Mouse (Mus musculus): Measurements from ENCODE around the gene Higd1c. TPM values are rescaled to one million over a fixed set of nuclear protein-coding genes. Genes with fewer than 3 reads are reported as not detected.
"Not testable (repeated sequence)": the region's sequence is repeated elsewhere in the genome, so short reads cannot be mapped to it uniquely, and the experiment has no call there.

Gene Higd1c
- polyA plus RNA-seq, 1 experiment from 2014 or later: not detected

DNA sequence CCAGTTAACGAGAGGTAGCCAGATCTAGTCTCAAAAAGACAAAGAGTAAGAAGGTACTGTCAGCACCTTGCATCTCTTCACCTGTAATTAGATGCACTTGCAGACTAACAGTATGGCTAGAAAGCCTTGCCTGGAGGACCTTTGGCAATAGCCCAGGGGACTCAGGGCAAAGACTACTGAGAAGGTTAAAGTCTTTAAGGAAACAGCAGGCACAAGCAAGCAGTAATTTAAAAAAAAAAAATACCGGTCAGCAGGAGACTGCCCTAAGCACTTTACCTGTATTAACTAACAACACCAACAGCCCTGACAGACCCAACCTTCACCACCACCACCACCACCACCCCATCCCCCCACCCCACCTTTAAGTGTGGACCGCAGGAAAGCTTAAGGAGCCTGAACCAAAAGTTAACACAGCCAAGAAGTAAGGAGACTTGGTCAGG is 57.4 kb downstream of the Higd1c start, which contains the start of gene Gm5475:
Gene Gm5475, plus strand, starts transcription at position 390 of the 440 bp plus-strand sequence.
- Histone ChIP-seq H3K4me2 (ENCODE audit: low read depth) (peak within 1 kb of the TSS; percentile 92), H3K4me1 (ENCODE audit: control insufficient read depth, insufficient read depth, low read length) (peaks cover 10% of the 10 kb centered on the region; the same call in 1 of the 2 replicates), H3K4me3 (ENCODE audit: low read depth, low read length) (peak within 1 kb of the TSS; percentile 98), H3K27me3 (ENCODE audit: control insufficient read depth, insufficient read depth, low read length) (peaks cover 17% of the 10 kb centered on the region), H3K9ac (ENCODE audit: low read length) (peak within 1 kb of the TSS; percentile 91), H3K27ac (ENCODE audit: low read depth, low read length) (0 out of 2 replicates have a peak within 1 kb of the TSS, but pooled peaks have one; percentile 10)
- 32% methylated on average over 3 of the region's 3 CpGs for WGBS
- not testable (repeated sequence) for H3K9me3 ChIP-seq (ENCODE audit: control insufficient read depth, low read length); ATAC-seq (ENCODE audit: insufficient read depth, low FRiP score, low TSS enrichment); H3K36me3 ChIP-seq (ENCODE audit: control insufficient read depth, insufficient read depth, low read length); DNase-seq (ENCODE audit: low spot score)

DNA sequence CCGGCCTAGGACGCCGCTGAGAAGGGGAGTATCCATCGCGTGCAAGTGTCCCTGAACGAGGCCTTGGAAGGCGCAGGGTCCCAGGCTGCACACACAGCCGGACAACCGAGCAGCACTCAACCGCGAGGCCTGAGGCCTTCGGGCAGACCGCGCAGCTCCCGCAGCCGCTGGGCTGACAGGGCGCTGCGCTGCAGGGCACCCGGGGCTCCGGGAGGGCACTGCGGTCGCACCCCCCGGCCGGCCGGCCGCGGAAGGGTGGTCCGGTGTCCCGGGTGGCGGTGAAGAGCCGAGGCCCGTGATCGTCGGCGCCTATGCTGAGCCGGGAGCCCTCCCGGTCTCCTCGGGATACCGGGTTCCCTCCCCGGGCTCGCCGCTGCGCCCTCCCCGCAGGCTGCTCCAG is 58.1 kb downstream of the Higd1c start:
- no peak for DNase-seq (ENCODE audit: low spot score)
- no peaks in the 10 kb centered on the region for H3K9me3 ChIP-seq (ENCODE audit: control insufficient read depth, low read length)

DNA sequence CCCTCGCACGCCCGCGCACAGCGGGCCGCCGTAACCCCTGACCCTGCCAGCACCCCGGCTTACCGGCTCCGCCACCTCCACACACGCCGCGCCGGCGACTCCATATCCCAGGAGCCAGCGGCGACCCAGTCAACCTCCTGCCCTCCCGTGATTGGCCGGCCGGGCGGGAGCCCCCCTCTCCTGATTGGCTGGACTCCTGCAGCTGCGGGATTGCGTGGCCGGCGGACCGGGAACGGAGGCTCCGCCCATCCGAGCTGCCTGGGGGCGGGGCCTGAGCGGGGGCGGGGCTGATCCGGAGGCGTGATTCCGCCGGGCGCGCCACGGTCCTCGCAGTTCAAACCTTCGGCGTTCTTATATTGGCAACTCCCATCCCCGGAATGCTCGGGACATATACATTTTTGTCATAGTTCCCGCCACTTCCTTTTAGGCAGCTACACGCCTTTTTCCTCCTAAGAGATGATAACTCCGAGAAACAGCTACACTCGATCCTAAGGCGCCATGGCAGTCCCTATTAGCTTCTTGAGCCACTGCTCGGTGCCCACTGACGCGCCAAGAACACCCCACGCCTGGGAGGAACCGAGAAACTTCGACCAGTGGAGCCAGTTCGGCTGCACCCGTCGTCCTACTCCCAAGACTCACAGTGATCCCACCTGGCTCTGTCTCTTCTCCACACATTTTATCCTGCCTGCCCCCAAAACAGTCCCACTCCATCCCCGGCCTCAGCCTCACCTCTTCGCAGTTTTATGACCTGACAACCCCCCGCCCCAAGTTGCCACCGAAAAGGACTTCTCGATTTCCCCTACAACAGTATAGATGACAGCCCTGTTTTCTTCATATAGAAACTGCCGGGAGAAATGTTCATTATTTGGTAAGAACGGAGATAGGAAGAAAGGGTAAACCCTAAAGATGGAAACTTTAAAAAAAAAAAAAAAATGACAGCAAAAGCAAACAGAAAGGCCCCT is 58.8 kb downstream of the Higd1c start:
- peak; percentile 98 for ATAC-seq (ENCODE audit: insufficient read depth, low FRiP score, low TSS enrichment)

More for the DNA sequence above, 58.1 kb downstream of the Higd1c start:
- peak overlapping the region; percentile 84 for H3K4me2 ChIP-seq (ENCODE audit: low read depth)
- H3K27me3 ChIP-seq (ENCODE audit: control insufficient read depth, insufficient read depth, low read length): peaks cover 17% of the 10 kb centered on the region
- H3K9ac ChIP-seq (ENCODE audit: low read length): peak overlapping the region; percentile 91
- no peaks in the 10 kb centered on the region for H3K36me3 ChIP-seq (ENCODE audit: control insufficient read depth, insufficient read depth, low read length)
- ATAC-seq (ENCODE audit: insufficient read depth, low FRiP score, low TSS enrichment): peak; percentile 62
- WGBS: under 1% methylated on average over 42 of the region's 44 CpGs
- peaks cover 10% of the 10 kb centered on the region; the same call in 1 of the 2 replicates for H3K4me1 ChIP-seq (ENCODE audit: control insufficient read depth, insufficient read depth, low read length)
- 0 out of 2 replicates have a peak overlapping the region, but pooled peaks have one; percentile 10 for H3K27ac ChIP-seq (ENCODE audit: low read depth, low read length)
- peak overlapping the region; percentile 98 for H3K4me3 ChIP-seq (ENCODE audit: low read depth, low read length)

DNA sequence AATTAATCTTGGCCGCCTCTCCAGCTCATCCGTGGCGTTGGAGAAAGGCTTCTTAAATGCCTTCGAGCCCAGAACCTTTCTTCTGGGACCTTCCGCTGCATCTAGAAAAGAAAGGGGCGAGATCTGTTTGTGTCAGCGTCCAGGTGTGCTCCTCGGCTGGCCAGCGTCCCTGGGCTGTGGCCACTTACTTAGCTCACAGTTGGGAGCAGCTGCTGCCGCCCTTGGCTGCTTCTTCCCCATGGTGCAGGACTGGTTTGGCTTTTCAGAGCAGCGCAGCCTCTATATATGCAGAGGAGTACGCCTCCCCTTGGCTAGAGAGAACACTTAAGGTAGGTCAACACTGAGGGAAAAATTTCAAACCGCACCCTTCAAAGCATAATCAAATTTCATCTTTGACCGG is 59.6 kb downstream of the Higd1c start:
- peak overlapping the region; percentile 92 for H3K4me2 ChIP-seq (ENCODE audit: low read depth)
- no peak overlapping the region for H3K27ac ChIP-seq (ENCODE audit: low read depth, low read length)
- no peak overlapping the region; the same call in 1 of the 2 replicates for H3K9ac ChIP-seq (ENCODE audit: low read length)
- H3K36me3 ChIP-seq (ENCODE audit: control insufficient read depth, insufficient read depth, low read length): no peaks in the 10 kb centered on the region
- H3K27me3 ChIP-seq (ENCODE audit: control insufficient read depth, insufficient read depth, low read length): peaks cover 17% of the 10 kb centered on the region
- DNase-seq (ENCODE audit: low spot score): no peak
- peaks cover 10% of the 10 kb centered on the region; the same call in 1 of the 2 replicates for H3K4me1 ChIP-seq (ENCODE audit: control insufficient read depth, insufficient read depth, low read length)
- 4% methylated on average over 14 of the region's 14 CpGs for WGBS
- peak overlapping the region; percentile 98 for H3K4me3 ChIP-seq (ENCODE audit: low read depth, low read length)
- H3K9me3 ChIP-seq (ENCODE audit: control insufficient read depth, low read length): no peaks in the 10 kb centered on the region
- ATAC-seq (ENCODE audit: insufficient read depth, low FRiP score, low TSS enrichment): no peak

More for the DNA sequence above, 58.8 kb downstream of the Higd1c start:
- H3K27me3 ChIP-seq (ENCODE audit: control insufficient read depth, insufficient read depth, low read length): peaks cover 17% of the 10 kb centered on the region
- H3K4me3 ChIP-seq (ENCODE audit: low read depth, low read length): peak overlapping the region; percentile 98
- no peaks in the 10 kb centered on the region for H3K9me3 ChIP-seq (ENCODE audit: control insufficient read depth, low read length)
- H3K27ac ChIP-seq (ENCODE audit: low read depth, low read length): 0 out of 2 replicates have a peak overlapping the region, but pooled peaks have one; percentile 10
- WGBS: 1% methylated on average over 57 of the region's 65 CpGs
- peak overlapping the region; percentile 91 for H3K9ac ChIP-seq (ENCODE audit: low read length)
- DNase-seq (ENCODE audit: low spot score): peak; percentile 97
- peaks cover 10% of the 10 kb centered on the region; the same call in 1 of the 2 replicates for H3K4me1 ChIP-seq (ENCODE audit: control insufficient read depth, insufficient read depth, low read length)
- no peaks in the 10 kb centered on the region for H3K36me3 ChIP-seq (ENCODE audit: control insufficient read depth, insufficient read depth, low read length)
- H3K4me2 ChIP-seq (ENCODE audit: low read depth): peak overlapping the region; percentile 92

DNA sequence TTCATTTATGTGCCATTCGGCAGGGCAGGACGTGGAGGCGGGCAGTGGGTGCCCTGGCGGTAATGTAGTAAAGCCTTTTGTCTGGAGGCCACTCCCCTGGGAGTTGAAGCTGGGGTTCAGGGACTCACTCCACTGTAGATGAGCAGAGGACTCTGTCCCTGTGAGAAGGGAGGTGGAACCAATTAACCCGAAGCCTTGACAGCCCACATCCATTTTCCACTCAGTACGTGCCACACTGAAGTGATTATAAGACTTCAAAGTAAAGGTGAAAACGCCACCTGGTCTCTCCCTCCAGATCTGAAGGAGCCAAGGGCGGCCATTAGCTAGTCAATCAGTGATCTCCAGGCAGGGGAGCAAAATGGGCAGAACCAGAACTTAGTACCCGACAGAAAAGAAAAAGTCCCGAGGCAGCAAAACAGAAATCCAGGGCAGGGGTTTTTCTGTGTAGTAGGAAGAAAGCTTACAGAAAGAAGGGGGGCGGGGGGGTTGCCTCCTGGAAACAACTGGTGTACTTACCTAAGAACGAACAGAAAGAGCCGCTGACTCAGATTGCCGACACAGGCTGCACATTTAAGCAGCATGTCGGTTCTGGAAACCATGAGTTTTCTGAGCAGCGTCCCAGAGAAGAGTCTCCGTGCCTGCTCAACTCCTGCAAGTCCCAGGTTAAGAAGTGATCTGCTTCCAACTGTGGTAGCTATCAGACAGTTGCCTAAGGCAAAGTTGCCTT is 60.2 kb downstream of the Higd1c start, which contains the start of gene Slc11a2:
Gene Slc11a2, minus strand, starts transcription at position 677 of the 727 bp plus-strand sequence.
- WGBS: 25% methylated on average over 17 of the region's 17 CpGs
- H3K9ac ChIP-seq (ENCODE audit: low read length): no peak within 1 kb of the TSS; the same call in 1 of the 2 replicates
- DNase-seq (ENCODE audit: low spot score): no peak
- peak within 1 kb of the TSS; percentile 92 for H3K4me2 ChIP-seq (ENCODE audit: low read depth)
- ATAC-seq (ENCODE audit: insufficient read depth, low FRiP score, low TSS enrichment): no peak
- H3K4me3 ChIP-seq (ENCODE audit: low read depth, low read length): peak within 1 kb of the TSS; percentile 98
- no peaks in the 10 kb centered on the region for H3K9me3 ChIP-seq (ENCODE audit: control insufficient read depth, low read length)
- H3K27me3 ChIP-seq (ENCODE audit: control insufficient read depth, insufficient read depth, low read length): peaks cover 17% of the 10 kb centered on the region
- H3K27ac ChIP-seq (ENCODE audit: low read depth, low read length): no peak within 1 kb of the TSS
- H3K4me1 ChIP-seq (ENCODE audit: control insufficient read depth, insufficient read depth, low read length): peaks cover 10% of the 10 kb centered on the region; the same call in 1 of the 2 replicates
- H3K36me3 ChIP-seq (ENCODE audit: control insufficient read depth, insufficient read depth, low read length): no peaks in the 10 kb centered on the region

DNA sequence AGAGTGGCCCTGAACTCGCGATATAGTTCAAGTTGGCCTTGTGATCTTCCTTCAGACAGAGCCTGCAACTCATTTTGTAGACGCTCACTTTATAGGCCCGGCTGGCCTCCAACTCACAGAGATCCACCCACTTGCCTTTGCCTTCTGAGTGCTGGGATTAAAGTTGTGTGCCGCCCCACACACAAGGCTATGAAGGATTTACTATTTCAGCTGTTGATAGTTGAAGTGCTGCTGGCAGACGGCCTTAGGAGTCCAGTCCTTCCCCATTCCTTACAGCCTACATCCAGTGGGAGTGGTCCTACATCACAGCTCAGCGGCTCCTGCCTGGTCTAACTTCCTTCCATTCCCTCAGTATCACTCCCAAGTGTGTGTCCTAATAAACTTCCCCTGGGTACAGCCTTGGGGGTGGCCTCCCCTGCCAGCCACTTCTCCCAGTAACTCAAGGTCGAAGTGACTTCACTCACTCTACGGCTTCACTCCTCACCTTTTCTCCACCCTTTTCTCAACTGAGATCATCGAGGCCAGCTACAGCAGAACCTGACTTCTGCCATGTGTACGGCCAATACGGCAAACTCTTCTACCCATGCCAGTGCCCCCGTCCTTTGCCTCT is 64.1 kb downstream of the Higd1c start:
- peaks cover 17% of the 10 kb centered on the region for H3K27me3 ChIP-seq (ENCODE audit: control insufficient read depth, insufficient read depth, low read length)
- H3K9ac ChIP-seq (ENCODE audit: low read length): no peak overlapping the region
- no peaks in the 10 kb centered on the region for H3K36me3 ChIP-seq (ENCODE audit: control insufficient read depth, insufficient read depth, low read length)
- ATAC-seq (ENCODE audit: insufficient read depth, low FRiP score, low TSS enrichment): no peak
- H3K4me1 ChIP-seq (ENCODE audit: control insufficient read depth, insufficient read depth, low read length): peaks cover 3% of the 10 kb centered on the region; the same call in 1 of the 2 replicates
- 82% methylated on average over 13 of the region's 13 CpGs for WGBS
- H3K9me3 ChIP-seq (ENCODE audit: control insufficient read depth, low read length): no peaks in the 10 kb centered on the region
- H3K27ac ChIP-seq (ENCODE audit: low read depth, low read length): no peak overlapping the region
- H3K4me2 ChIP-seq (ENCODE audit: low read depth): no peak overlapping the region
- H3K4me3 ChIP-seq (ENCODE audit: low read depth, low read length): no peak overlapping the region
- DNase-seq (ENCODE audit: low spot score): no peak

DNA sequence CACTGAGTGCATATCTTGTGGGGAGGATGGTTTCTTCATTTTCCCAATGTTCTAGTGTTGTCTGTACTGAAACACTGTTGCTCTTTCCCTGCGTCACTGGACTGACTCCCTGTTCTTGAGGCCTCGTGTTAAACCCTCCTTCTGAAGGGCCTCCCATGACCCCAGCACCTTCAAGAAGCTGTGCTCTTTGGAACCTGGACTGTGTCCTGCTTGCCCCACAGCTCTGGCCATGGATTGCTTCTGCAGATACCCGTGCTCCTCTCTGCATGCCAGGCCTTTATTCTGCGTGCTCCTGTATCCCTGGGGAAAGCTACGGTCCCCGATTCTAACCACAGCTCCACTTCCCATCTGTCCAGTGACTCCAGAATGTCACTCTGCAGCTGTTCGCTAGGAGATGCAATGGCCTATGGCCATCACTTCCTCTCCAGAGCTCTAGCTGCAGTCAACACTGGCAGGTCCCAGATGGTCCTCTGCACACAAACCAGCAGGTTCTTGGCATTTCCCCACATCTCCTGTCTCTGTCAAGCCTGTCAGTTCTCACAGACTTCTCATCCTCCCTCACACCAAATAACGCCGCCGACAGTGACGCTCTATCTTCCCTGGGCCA is 65.7 kb downstream of the Higd1c start:
- Histone ChIP-seq H3K27me3 (ENCODE audit: control insufficient read depth, insufficient read depth, low read length) (peaks cover 5% of the 10 kb centered on the region), H3K9me3 (ENCODE audit: control insufficient read depth, low read length) (no peaks in the 10 kb centered on the region), H3K36me3 (ENCODE audit: control insufficient read depth, insufficient read depth, low read length) (no peaks in the 10 kb centered on the region), H3K9ac (ENCODE audit: low read length) (no peak overlapping the region), H3K27ac (ENCODE audit: low read depth, low read length) (no peak overlapping the region), H3K4me1 (ENCODE audit: control insufficient read depth, insufficient read depth, low read length) (no peaks in the 10 kb centered on the region), H3K4me2 (ENCODE audit: low read depth) (no peak overlapping the region), H3K4me3 (ENCODE audit: low read depth, low read length) (no peak overlapping the region)
- DNase-seq (ENCODE audit: low spot score) (no peak), ATAC-seq (ENCODE audit: insufficient read depth, low FRiP score, low TSS enrichment) (no peak)
- WGBS: 81% methylated on average over 11 of the region's 11 CpGs

Measured in neural tube, embryonic 11.5 days (tissue).